Comparison of ENCODE assay signal across 8 mouse cellular contexts in genomic region chr14:47373728-47374678, GRCm38 (mm10). TPM values are rescaled to one million over a fixed set of nuclear protein-coding genes. Genes with fewer than 3 reads are reported as not detected.
A peak's percentile ranks its signal among the peaks of the same experiment; 100 is the strongest.
DNase-seq lines count a peak whose midpoint lies in the region; ATAC-seq and TF ChIP-seq lines count a peak whose summit lies in the region.

No protein-coding gene starts in this region.

- no peak overlapping the region for H3K27ac ChIP-seq in neural tube, embryonic 11.5 days (ENCODE audit: low read depth, low read length)
- no peak overlapping the region for H3K27ac ChIP-seq in heart, adult 2 months
- no peak overlapping the region for H3K27ac ChIP-seq in lung, embryonic 15.5 days

- H3K79me2 ChIP-seq in heart, adult 2 months (replicated peaks; ENCODE audit: control insufficient read depth, insufficient read depth, low read length) = no peaks in the 10 kb centered on the region

- no peak for ATAC-seq in neural tube, embryonic 11.5 days (ENCODE audit: insufficient read depth, low FRiP score, low TSS enrichment)
- ATAC-seq in common myeloid progenitor, adult 5-6 weeks (replicated peaks; ENCODE audit: low read depth, poor library complexity, severe bottlenecking) = peak; percentile 89
- peak; percentile 80 for ATAC-seq in lung, embryonic 15.5 days (ENCODE audit: borderline replicate concordance, extremely low read depth, low FRiP score, low TSS enrichment)

- intact Hi-C loops in heart, adult 2 months (cut with DNase I) = no loop called here

- H3K4me3 ChIP-seq in neural tube, embryonic 11.5 days (ENCODE audit: low read depth, low read length) = no peak overlapping the region
- peak overlapping the region; percentile 27; the same call in 1 of the 2 replicates for H3K4me3 ChIP-seq in heart, adult 2 months
- H3K4me3 ChIP-seq in lung, embryonic 15.5 days = peak overlapping the region; percentile 24

- TF ChIP-seq EP300 in heart, adult 2 months (IDR thresholded peaks at IDR 0.05; ENCODE audit: insufficient read depth, low read depth, low read length) = no peak

- TF ChIP-seq CTCF in heart, adult 2 months (IDR thresholded peaks at IDR 0.05) = no peak

- peak overlapping the region; percentile 40 for H3K4me2 ChIP-seq in neural tube, embryonic 11.5 days (ENCODE audit: low read depth)
- H3K4me2 ChIP-seq in lung, embryonic 15.5 days = peak overlapping the region; percentile 60

- peak; percentile 24 for DNase-seq in neural tube, embryonic 11.5 days (ENCODE audit: low spot score)
- DNase-seq in neural tube, embryonic 10.5 days (ENCODE audit: extremely low spot score, low spot score) = no peak
- DNase-seq in heart, adult 2 months = peak; percentile 43 to 59
- peak; percentile 60 for DNase-seq in kidney, adult 18-20 months
- peak; percentile 11 for DNase-seq in ovary, postnatal 14 days (ENCODE audit: low spot score)
- no peak for DNase-seq in layer of hippocampus, adult 8-10 months (ENCODE audit: low spot score in 2 of 2)

- H3K36me3 ChIP-seq in neural tube, embryonic 11.5 days (ENCODE audit: control insufficient read depth, insufficient read depth, low read length) = no peaks in the 10 kb centered on the region
- no peaks in the 10 kb centered on the region for H3K36me3 ChIP-seq in heart, adult 2 months (ENCODE audit: control insufficient read depth, insufficient read depth, low read length)
- no peaks in the 10 kb centered on the region for H3K36me3 ChIP-seq in lung, embryonic 15.5 days

- WGBS in neural tube, embryonic 11.5 days = 15% methylated on average over 49 of the region's 49 CpGs
- 14% methylated on average over 49 of the region's 49 CpGs for WGBS in heart, adult 2 months
- 12% methylated on average over 49 of the region's 49 CpGs for WGBS in lung, embryonic 15.5 days

- no peaks in the 10 kb centered on the region for H3K9me3 ChIP-seq in neural tube, embryonic 11.5 days (ENCODE audit: control insufficient read depth, low read length)
- no peaks in the 10 kb centered on the region for H3K9me3 ChIP-seq in lung, embryonic 15.5 days

- H3K4me1 ChIP-seq in neural tube, embryonic 11.5 days (ENCODE audit: control insufficient read depth, insufficient read depth, low read length) = 0 out of 2 replicates have a peak, but pooled peaks cover 3% of the 10 kb centered on the region
- H3K4me1 ChIP-seq in heart, adult 2 months (ENCODE audit: control insufficient read depth, insufficient read depth, low read length) = no peaks in the 10 kb centered on the region
- peaks cover 21% of the 10 kb centered on the region for H3K4me1 ChIP-seq in lung, embryonic 15.5 days

- H3K9ac ChIP-seq in neural tube, embryonic 11.5 days (ENCODE audit: low read length) = no peak overlapping the region
- H3K9ac ChIP-seq in heart, adult 2 months (ENCODE audit: low read depth, low read length) = no peak overlapping the region
- H3K9ac ChIP-seq in lung, embryonic 15.5 days = peak overlapping the region; percentile 25; the same call in 1 of the 2 replicates

- TF ChIP-seq POLR2A in heart, adult 2 months (IDR thresholded peaks at IDR 0.05; ENCODE audit: insufficient read depth, low read depth, low read length) = peak; percentile 17; the same call in 1 of the 2 replicates

- peaks cover 14% of the 10 kb centered on the region for H3K27me3 ChIP-seq in neural tube, embryonic 11.5 days (ENCODE audit: control insufficient read depth, insufficient read depth, low read length)
- H3K27me3 ChIP-seq in heart, adult 2 months (ENCODE audit: control insufficient read depth, insufficient read depth, low read length) = peaks cover 5% of the 10 kb centered on the region; the same call in 1 of the 2 replicates
- peaks cover 19% of the 10 kb centered on the region for H3K27me3 ChIP-seq in lung, embryonic 15.5 days

RNA-seq across cellular contexts. Expression of gene Lgals3, which starts 6.5 kb away (rescaled TPM):
- 1.1 and 1.2 TPM in 2 replicates for polyA plus RNA-seq in neural tube, embryonic 11.5 days (2014; fragmentation: Nextera tagmentation; extraction: Ambion mirVana)
- total RNA-seq in common myeloid progenitor, adult 5-6 weeks (2017) = 1.2 and 5.7 TPM in 2 replicates
- 1 to 10 TPM; 3.2 to 5.8 TPM for total RNA-seq in heart, adult 2 months (2021)
- 12.6 and 19.0 TPM in 2 replicates for polyA plus RNA-seq in heart, adult 2 months (2012; rRNA removed)
- 26.8 and 36.0 TPM in 2 replicates for polyA plus RNA-seq in lung, embryonic 15.5 days (2015; fragmentation: Nextera tagmentation; extraction: Ambion mirVana)
- 1 to 10 TPM in 2 of 4 experiments, under 1 TPM in 1, not detected in 1; 0.79 to 2.8 (median 2.6) TPM for total RNA-seq in layer of hippocampus, adult 8-10 months (2022)

RNA-seq across cellular contexts. Expression of gene Dlgap5, which starts 44.2 kb away (rescaled TPM):
- polyA plus RNA-seq in neural tube, embryonic 11.5 days (2014; fragmentation: Nextera tagmentation; extraction: Ambion mirVana) = 55.3 and 56.2 TPM in 2 replicates
- 67.0 and 68.4 TPM in 2 replicates for total RNA-seq in common myeloid progenitor, adult 5-6 weeks (2017)
- under 1 TPM; 0.21 to 0.89 TPM for total RNA-seq in heart, adult 2 months (2021)
- polyA plus RNA-seq in heart, adult 2 months (2012; rRNA removed) = 0.06 and 0.32 TPM in 2 replicates
- polyA plus RNA-seq in lung, embryonic 15.5 days (2015; fragmentation: Nextera tagmentation; extraction: Ambion mirVana) = 50.8 and 52.8 TPM in 2 replicates
- total RNA-seq in layer of hippocampus, adult 8-10 months (2022) = 1 to 10 TPM in 1 of 4 experiments, under 1 TPM in 2, not detected in 1; 0.52 to 1.4 (median 0.70) TPM

Comparison
In these comparisons a context has a peak if more than half of its experiments do, and no peak if none do; other contexts are left out.
1. DNase-seq: peak in neural tube, embryonic 11.5 days (single experiment), heart, adult 2 months (2 of 2), kidney, adult 18-20 months (single experiment) and ovary, postnatal 14 days (single experiment); none in neural tube, embryonic 10.5 days (single experiment) and layer of hippocampus, adult 8-10 months (0 of 2).
2. RNA of gene Dlgap5, which starts 44.2 kb away (total RNA-seq): 67.0 to 68.4 TPM in common myeloid progenitor, adult 5-6 weeks; 0.21 to 0.89 TPM in heart, adult 2 months and 0.52 to 1.4 TPM in layer of hippocampus, adult 8-10 months; every median in the first group is over 10 times any median in the second.